Mouse (Mus musculus) lung, postnatal 4 days (tissue): ENCODE data around the gene Olfr890.
"Not testable (repeated sequence)": the region's sequence is repeated elsewhere in the genome, so short reads cannot be mapped to it uniquely, and the experiment has no call there.

Experiments
- DNase-seq, 2 experiments: peaks; one replicate each; pipeline ENCODE4 v3.0.0; 2021

Olfr890 gene

GRCm38 (mm10) chr9:38142217-38142616 lies at the start of gene Olfr890:
Gene Olfr890 (plus strand): TSS chr9:38142517.
- DNase-seq = no peak

GRCm38 (mm10) chr9:38107828-38108227 lies 34.5 kb upstream of the Olfr890 start, which contains the start of gene Olfr888:
Gene Olfr888 (plus strand): TSS chr9:38108128.
- no peak for DNase-seq

- no peak for DNase-seq
Observed at GRCm38 (mm10) chr9:38114898-38115297, 27.4 kb upstream of the Olfr890 start, which contains the start of gene Olfr889. Gene Olfr889 (plus strand): TSS chr9:38115198.

- not testable (repeated sequence) for DNase-seq
Observed at GRCm38 (mm10) chr9:38168341-38168740, 26.0 kb downstream of the Olfr890 start.

- DNase-seq = no peak
Observed at GRCm38 (mm10) chr9:38180721-38181120, 38.4 kb downstream of the Olfr890 start, which contains the start of gene Olfr891. Gene Olfr891 (minus strand): TSS chr9:38180821.
